Mouse (Mus musculus) kidney, adult 2 months (tissue): ENCODE data around the gene Larp1b. TPM values are rescaled to one million over a fixed set of nuclear protein-coding genes. Genes with fewer than 3 reads are reported as not detected.

Experiments used
- DNase-seq: peaks from one replicate; pipeline ENCODE4 v3.0.0; 2021
- H3K27ac ChIP-seq: fragments of 200-500 bp; 2 replicates; pipeline ENCODE4 v1.5.1; 2012; ENCODE audit warnings: low read depth, low read length, control low read depth, inconsistent platforms; ENCODE audit not compliant: insufficient read depth
- H3K27me3 ChIP-seq: fragments of 200-500 bp; replicated peaks from 2 replicates; pipeline ENCODE4 v1.6.1; 2012; ENCODE audit warnings: mild to moderate bottlenecking, moderate library complexity, low read length, inconsistent platforms; ENCODE audit not compliant: control insufficient read depth, insufficient read depth
- H3K36me3 ChIP-seq: fragments of 200-500 bp; 2 replicates; pipeline ENCODE4 v1.6.1; 2012; ENCODE audit warnings: mild to moderate bottlenecking, moderate library complexity, low read length, inconsistent platforms; ENCODE audit not compliant: control insufficient read depth, insufficient read depth
- H3K4me1 ChIP-seq: fragments of 200-500 bp; 2 replicates; pipeline ENCODE4 v1.6.1; 2011; ENCODE audit warnings: low read length; ENCODE audit not compliant: control insufficient read depth, insufficient read depth
- H3K4me3 ChIP-seq: fragments of 200-500 bp; 2 replicates; pipeline ENCODE4 v1.5.1; 2011; ENCODE audit warnings: mild to moderate bottlenecking, low read depth, low read length, control low read depth; ENCODE audit not compliant: insufficient read depth
- CTCF ChIP-seq: fragments of 200-500 bp; conservative IDR thresholded peaks from 2 replicates; pipeline ENCODE4 v1.5.1; 2011; ENCODE audit warnings: low read depth, mild to moderate bottlenecking, control low read depth, low read length, moderate library complexity, mixed read lengths; ENCODE audit not compliant: insufficient read depth, insufficient read length
- POLR2A ChIP-seq: fragments of 200-500 bp; IDR thresholded peaks from one replicate; pipeline ENCODE4 v1.6.1; 2011; ENCODE audit warnings: low read depth, low read length, control low read depth
- WGBS: fragments of 180-500 bp; shearing (Covaris S2); methylation state at CpG from one replicate; pipeline ENCODE4 v1.1.7; 2018; 5-methylcytosine and 5-hydroxymethylcytosine counted together
- polyA plus RNA-seq: library from polyadenylated mRNA; depleted of rRNA; stranded (reverse); fragments of >200 nt; gene quantifications from 2 replicates; pipeline ENCODE4 v1.2.3, GENCODE M21; 2012

Gene Larp1b
- polyA plus RNA-seq, 1 experiment, result 15.6 TPM

- Histone ChIP-seq H3K4me3 (no peak overlapping the region), H3K27me3 (no peaks in the 10 kb centered on the region), H3K27ac (no peak overlapping the region), H3K36me3 (no peaks in the 10 kb centered on the region; the same call in 1 of the 2 replicates), H3K4me1 (peaks cover 2% of the 10 kb centered on the region; the same call in 1 of the 2 replicates)
- no peak for DNase-seq
- WGBS, result 91% methylated on average over 7 of the region's 7 CpGs
- no peak for TF ChIP-seq CTCF
- TF ChIP-seq POLR2A, result no peak
Measured at GRCm38 (mm10) chr3:41020687-41021086, 71.1 kb downstream of the Larp1b start.

GRCm38 (mm10) chr3:41021980-41022379 lies 72.4 kb downstream of the Larp1b start:
- Histone ChIP-seq H3K4me1 (peaks cover 2% of the 10 kb centered on the region; the same call in 1 of the 2 replicates), H3K27ac (0 out of 2 replicates have a peak overlapping the region, but pooled peaks have one; percentile 49), H3K4me3 (no peak overlapping the region), H3K27me3 (no peaks in the 10 kb centered on the region), H3K36me3 (no peaks in the 10 kb centered on the region; the same call in 1 of the 2 replicates)
- DNase-seq, result peak; percentile 65
- TF ChIP-seq CTCF (no peak), POLR2A (no peak)
- WGBS, result 57% methylated on average over 6 of the region's 6 CpGs

GRCm38 (mm10) chr3:41030705-41031104 lies 81.1 kb downstream of the Larp1b start:
- TF ChIP-seq CTCF (no peak), POLR2A (no peak)
- no peak overlapping the region for H3K27ac ChIP-seq
- WGBS, result 93% methylated on average over 1 of the region's 1 CpGs

GRCm38 (mm10) chr3:41031286-41032210 lies 81.9 kb downstream of the Larp1b start:
- no peak for DNase-seq
- Histone ChIP-seq H3K27me3 (no peaks in the 10 kb centered on the region), H3K4me3 (no peak overlapping the region), H3K36me3 (0 out of 2 replicates have a peak, but pooled peaks cover 1% of the 10 kb centered on the region), H3K27ac (no peak overlapping the region), H3K4me1 (no peaks in the 10 kb centered on the region)
- TF ChIP-seq CTCF (no peak), POLR2A (no peak)
- WGBS, result 78% methylated on average over 12 of the region's 12 CpGs

More at GRCm38 (mm10) chr3:41030705-41031104, 81.1 kb downstream of the Larp1b start:
- H3K4me1 ChIP-seq, result no peaks in the 10 kb centered on the region
- H3K27me3 ChIP-seq, result no peaks in the 10 kb centered on the region
- H3K36me3 ChIP-seq, result 0 out of 2 replicates have a peak, but pooled peaks cover 1% of the 10 kb centered on the region
- DNase-seq, result no peak
- H3K4me3 ChIP-seq, result no peak overlapping the region

- H3K27me3 ChIP-seq, result no peaks in the 10 kb centered on the region
- no peaks in the 10 kb centered on the region for H3K4me1 ChIP-seq
- H3K36me3 ChIP-seq, result 0 out of 2 replicates have a peak, but pooled peaks cover 1% of the 10 kb centered on the region
- H3K4me3 ChIP-seq, result no peak overlapping the region
- WGBS, result 76% methylated on average over 5 of the region's 5 CpGs
- no peak for DNase-seq
- TF ChIP-seq POLR2A (no peak), CTCF (no peak)
- H3K27ac ChIP-seq, result no peak overlapping the region
Measured at GRCm38 (mm10) chr3:41038297-41038916, 88.8 kb downstream of the Larp1b start.

- no peaks in the 10 kb centered on the region for H3K4me1 ChIP-seq
- DNase-seq, result peak; percentile 17
- WGBS, result 42% methylated on average over 5 of the region's 5 CpGs
Measured at GRCm38 (mm10) chr3:41041241-41041640, 91.6 kb downstream of the Larp1b start.

GRCm38 (mm10) chr3:41042195-41042938 lies 92.7 kb downstream of the Larp1b start:
- 80% methylated on average over 4 of the region's 4 CpGs for WGBS
- no peak overlapping the region for H3K4me3 ChIP-seq
- no peak overlapping the region for H3K27ac ChIP-seq
- DNase-seq, result peak; percentile 49
- no peaks in the 10 kb centered on the region for H3K4me1 ChIP-seq
- 0 out of 2 replicates have a peak, but pooled peaks have one; percentile 18 for TF ChIP-seq CTCF
- TF ChIP-seq POLR2A, result no peak
- H3K36me3 ChIP-seq, result no peaks in the 10 kb centered on the region
- no peaks in the 10 kb centered on the region for H3K27me3 ChIP-seq

More at GRCm38 (mm10) chr3:41041241-41041640, 91.6 kb downstream of the Larp1b start:
- Histone ChIP-seq H3K27me3 (no peaks in the 10 kb centered on the region), H3K4me3 (no peak overlapping the region), H3K27ac (no peak overlapping the region), H3K36me3 (no peaks in the 10 kb centered on the region)
- no peak for TF ChIP-seq POLR2A
- no peak for TF ChIP-seq CTCF
